Mouse (Mus musculus): ENCODE data around the gene Stard5.

DNA sequence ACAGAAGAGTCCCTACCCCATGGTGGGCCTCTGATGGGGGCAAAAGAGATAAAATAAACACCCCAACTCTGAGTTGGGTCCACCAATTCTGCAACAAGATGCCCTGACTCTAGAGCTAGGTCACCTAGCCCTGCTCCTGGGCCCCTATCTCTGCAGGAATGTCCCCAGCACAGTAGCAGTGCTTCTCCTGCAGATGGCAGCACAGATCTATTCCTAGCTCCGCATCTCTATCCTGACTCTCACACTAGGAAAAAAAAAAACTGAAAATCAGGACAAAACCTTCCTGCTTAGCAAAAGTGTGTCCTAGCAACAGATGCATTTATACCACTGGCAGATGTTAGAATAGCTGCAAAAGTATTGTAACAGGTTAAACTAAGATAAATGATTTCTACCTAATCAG lies 37.0 kb downstream of the Stard5 start:
- TF ChIP-seq POLR2A (IDR thresholded peaks at IDR 0.05; ENCODE audit: borderline replicate concordance, insufficient read depth, low read length) (no peak), CTCF (IDR thresholded peaks at IDR 0.05; ENCODE audit: borderline replicate concordance, insufficient read depth, low read depth, low read length) (peak; percentile 80)

Data from cerebellum, adult 2 months (tissue).